Mouse (Mus musculus) myocyte (in vitro differentiated cells): Measurements from ENCODE around the gene Spag9.

Experiments used
- CEBPB ChIP-seq: IDR thresholded peaks from 2 replicates; pipeline ENCODE4 v1.6.1; 2011; ENCODE audit warnings: mild to moderate bottlenecking, moderate library complexity; ENCODE audit not compliant: poor library complexity, insufficient read depth, severe bottlenecking
- POLR2AphosphoS2 ChIP-seq: IDR thresholded peaks from one replicate; pipeline ENCODE4 v1.6.1; 2011; ENCODE audit warnings: low read depth, control low read depth; ENCODE audit not compliant: insufficient read length

GRCm38 (mm10) chr11:93957746-93958145, 38.1 kb upstream of the Spag9 start:
- TF ChIP-seq CEBPB (no peak), POLR2AphosphoS2 (no peak)
